Mouse (Mus musculus) fibroblast of lung, adult 2 months (primary cell): ENCODE results near the gene Tbc1d12.
A peak's percentile ranks its signal among the peaks of the same experiment; 100 is the strongest.

Experiments
- DNase-seq: peaks from one replicate; pipeline ENCODE4 v3.0.0-alpha.2; 2011; ENCODE audit warnings: low read depth

Tbc1d12 gene

GRCm38 (mm10) chr19:38914926-38915325 lies 78.5 kb downstream of the Tbc1d12 start:
- no peak for DNase-seq

DNA sequence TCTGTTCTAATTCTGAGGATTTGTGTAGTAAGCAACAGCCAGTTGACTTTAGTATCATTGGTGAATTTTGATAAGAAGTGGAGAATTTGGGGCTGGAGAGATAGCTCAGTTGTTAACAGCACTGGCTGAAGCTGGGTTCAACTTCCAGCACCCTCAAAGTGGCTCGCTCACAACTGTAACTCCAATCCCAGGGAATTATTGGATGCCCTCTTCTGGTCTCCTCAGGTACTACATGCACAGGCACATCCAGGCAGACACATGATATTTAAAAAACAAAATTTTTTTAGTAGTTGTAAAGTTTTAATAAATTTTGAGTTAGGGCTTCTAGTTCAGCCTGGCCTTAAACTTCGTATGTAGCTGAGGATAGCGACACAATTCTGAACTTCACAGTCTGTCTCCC lies 79.3 kb downstream of the Tbc1d12 start:
- DNase-seq, result no peak

DNA sequence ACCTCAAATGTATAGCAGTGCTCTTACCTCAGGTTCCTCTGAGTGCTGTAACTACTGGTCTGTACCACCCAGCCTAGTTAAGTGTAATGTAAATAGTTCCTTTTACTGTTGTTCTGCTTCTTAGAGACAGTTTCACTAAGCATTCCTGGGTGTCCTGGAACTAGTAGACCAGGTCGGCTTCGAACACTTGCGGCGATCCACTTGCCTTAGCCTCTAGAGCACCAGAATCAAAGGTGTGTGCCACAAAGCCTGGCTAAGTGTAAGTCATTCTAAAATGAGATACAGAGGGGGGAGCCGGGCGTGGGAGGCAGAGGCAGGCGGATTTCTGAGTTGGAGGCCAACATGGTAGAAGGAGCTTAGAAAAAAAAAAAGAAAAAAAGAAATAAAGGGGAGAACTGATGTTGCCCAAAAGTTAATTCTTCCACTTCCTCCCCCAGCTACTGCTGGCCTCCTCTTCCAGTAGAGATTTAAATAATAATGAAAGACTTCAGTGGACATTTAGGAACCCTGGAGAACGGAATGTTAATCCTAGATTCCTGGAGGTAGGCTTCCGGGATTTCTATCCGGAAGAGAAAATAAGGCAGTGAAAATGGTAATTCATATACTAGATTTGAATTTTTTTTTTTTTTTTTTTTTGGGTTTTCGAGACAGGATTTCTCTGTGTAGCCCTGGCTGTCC lies 92.2 kb downstream of the Tbc1d12 start:
- DNase-seq, result no peak

DNA sequence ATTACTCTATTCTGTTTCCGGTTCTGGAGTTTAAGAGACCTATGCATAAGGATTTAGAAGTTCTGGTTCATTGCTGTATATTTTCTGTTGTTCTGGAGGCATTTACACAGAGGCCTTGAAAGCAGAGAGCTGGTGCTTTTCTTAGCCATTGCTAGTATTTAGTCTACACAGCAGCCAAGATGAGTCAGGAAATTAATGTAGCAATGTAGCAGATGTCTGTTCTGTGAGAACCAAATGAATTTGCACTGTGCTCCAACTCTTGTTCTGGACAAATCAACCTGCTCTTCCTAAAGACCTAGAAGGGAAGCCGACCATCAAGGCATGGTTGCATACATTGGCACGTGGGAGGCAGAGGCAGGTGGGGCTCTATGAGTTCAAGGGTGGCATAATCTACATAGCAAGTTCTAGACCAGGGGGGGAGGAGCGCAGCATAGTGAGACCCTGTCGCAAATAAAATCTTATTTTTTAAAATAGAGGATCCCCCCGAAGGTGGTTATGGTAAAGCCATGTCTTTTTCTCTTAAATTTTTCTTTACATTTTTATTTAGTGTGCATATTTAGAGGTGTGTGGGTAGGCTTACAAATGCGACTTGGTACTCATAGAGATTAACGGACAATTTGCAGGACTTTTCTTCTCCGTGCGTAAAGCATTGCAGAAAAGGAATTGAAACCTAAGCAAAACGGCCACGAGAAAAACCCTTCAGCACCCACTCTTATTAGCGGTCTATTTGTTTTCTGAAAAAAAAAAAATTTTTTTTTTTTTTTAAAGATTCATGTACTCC lies 93.3 kb downstream of the Tbc1d12 start:
- no peak for DNase-seq

DNA sequence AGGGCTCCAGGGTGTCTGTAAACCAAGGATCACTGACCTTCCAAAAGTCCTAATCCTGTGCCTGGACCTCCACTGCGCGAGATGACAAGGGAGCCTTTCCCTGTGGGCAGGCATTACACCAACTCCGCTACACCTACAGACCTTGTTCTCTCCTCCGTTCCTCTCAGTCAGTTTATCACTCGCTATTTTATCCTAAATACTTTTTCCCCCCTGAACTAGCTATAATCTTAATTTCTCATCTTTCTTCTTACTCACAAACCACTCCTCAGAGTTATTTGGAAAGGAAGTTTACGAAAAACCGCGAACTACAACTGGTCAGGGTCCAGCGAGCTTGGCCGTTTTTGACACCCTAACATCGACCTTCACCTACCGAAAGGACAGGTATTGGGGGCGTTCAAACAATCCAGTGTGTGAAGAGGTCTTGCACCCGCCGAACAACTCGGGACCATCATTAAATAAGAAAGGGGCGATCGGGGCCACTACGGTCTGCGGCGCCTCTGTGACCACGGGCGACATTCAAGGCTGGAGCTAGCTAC lies 93.9 kb downstream of the Tbc1d12 start:
- no peak for DNase-seq

DNA sequence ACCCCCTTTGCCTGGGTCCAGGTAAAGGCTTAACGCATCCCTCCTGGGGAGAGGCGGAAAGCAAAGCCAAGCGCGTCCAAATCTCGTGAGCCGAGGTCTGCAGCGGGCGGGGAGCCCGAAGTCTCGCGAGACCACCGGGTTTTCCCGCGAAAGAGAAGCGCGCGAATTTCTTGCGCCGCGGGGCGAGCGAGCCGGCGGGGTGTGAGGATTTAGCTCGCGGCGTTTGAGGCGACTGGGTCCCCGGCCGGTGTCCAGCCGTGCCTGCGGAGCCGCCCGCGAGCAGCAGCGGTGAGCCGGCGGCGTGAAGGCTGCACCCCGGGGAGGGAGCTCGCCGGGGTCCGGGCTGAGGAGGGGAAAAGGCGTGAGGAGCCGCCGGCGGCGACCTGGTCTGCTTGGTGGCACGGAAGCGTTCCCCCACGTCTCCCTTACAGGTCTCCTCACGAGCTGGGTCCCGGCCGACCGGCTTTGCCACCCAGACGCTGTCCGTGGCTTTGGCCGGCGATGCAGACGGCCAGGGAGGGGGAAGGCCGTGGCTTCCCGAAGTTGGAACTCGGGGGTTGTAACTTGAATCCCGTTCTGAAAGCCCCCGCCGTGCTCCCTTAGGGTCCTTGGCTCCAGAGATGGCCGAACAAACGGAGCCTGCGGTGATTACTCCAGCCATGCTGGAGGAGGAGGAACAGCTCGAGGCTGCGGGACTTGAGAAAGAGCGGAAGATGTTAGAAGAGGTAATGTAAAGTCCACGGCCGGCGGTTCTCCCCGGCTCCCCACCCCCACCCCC lies 94.6 kb downstream of the Tbc1d12 start, which contains the start of gene Hells:
Gene Hells, plus strand, starts transcription at position 128 of the 778 bp plus-strand sequence.
- DNase-seq, result peak; percentile 46

DNA sequence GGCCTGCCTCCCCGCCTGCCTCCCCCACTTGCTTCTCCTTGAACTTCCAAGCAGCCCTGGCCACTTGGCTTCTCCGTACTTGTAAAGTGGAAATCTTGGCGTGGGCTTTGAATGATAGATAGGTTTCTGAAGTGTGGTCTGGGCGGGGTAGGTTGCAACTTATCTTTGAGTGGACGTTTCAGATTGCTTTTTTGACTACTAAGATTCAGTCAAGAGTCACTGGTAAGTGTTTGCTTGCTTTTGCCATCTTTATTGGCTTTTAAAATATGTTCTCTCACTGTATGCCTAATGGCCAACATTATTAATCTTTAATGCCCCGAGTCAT lies 95.1 kb downstream of the Tbc1d12 start:
- DNase-seq, result no peak

- no peak for DNase-seq
These were observed 108.4 kb downstream of the Tbc1d12 start for GRCm38 (mm10) chr19:38944590-38945307.
